Mouse (Mus musculus) lung, adult 2 months (tissue): ENCODE measurements at regions not wholly inside any gene's neighbourhood (a gene's known extent, or its start where the extent isn't known, plus 50 kb on each side); places are given as distances from the start of the nearest gene placed in this dataset.

Experiments
- DNase-seq: peaks from one replicate; pipeline ENCODE4 v3.0.0; 2022
- H3K4me1 ChIP-seq: fragments of 200-500 bp; 2 replicates; pipeline ENCODE4 v1.6.1; 2011; ENCODE audit warnings: low read length; ENCODE audit not compliant: control insufficient read depth, insufficient read depth
- H3K4me3 ChIP-seq: fragments of 200-500 bp; replicated peaks from 2 replicates; pipeline ENCODE3; 2011; ENCODE audit warnings: low read depth, mild to moderate bottlenecking, control low read depth, low read length; ENCODE audit errors: extremely low read depth
- CTCF ChIP-seq: fragments of 200-500 bp; IDR thresholded peaks from 2 replicates; pipeline ENCODE4 v1.5.1; 2011; ENCODE audit warnings: mild to moderate bottlenecking, low read length, control low read depth; ENCODE audit not compliant: insufficient read depth
- POLR2A ChIP-seq: fragments of 200-500 bp; IDR thresholded peaks from 2 replicates; pipeline ENCODE4 v1.6.1; 2011; ENCODE audit warnings: low read depth, mild to moderate bottlenecking, control low read depth, low read length, borderline replicate concordance; ENCODE audit errors: extremely low read depth
- WGBS: fragments of 180-500 bp; shearing (Covaris S2); methylation state at CpG from one replicate; pipeline ENCODE4 v1.1.7; 2018; 5-methylcytosine and 5-hydroxymethylcytosine counted together

GRCm38 (mm10) chr5:76064686-76065085, 75.4 kb upstream of the Srd5a3 start:
- Histone ChIP-seq H3K4me1 (no peaks in the 10 kb centered on the region; the same call in 1 of the 2 replicates), H3K4me3 (no peak overlapping the region)
- DNase-seq = no peak
- TF ChIP-seq CTCF = no peak
- no peak for TF ChIP-seq POLR2A
- WGBS = 65% methylated on average over 5 of the region's 5 CpGs

- TF ChIP-seq POLR2A = no peak
- no peak for TF ChIP-seq CTCF
- Histone ChIP-seq H3K4me3 (no peak overlapping the region), H3K4me1 (no peaks in the 10 kb centered on the region; the same call in 1 of the 2 replicates)
- 55% methylated on average over 6 of the region's 6 CpGs for WGBS
- no peak for DNase-seq
These were observed 76.6 kb upstream of the Srd5a3 start for GRCm38 (mm10) chr5:76063473-76063872.

- Histone ChIP-seq H3K4me1 (no peaks in the 10 kb centered on the region), H3K4me3 (no peak overlapping the region)
- TF ChIP-seq CTCF = no peak
- no peak for TF ChIP-seq POLR2A
- DNase-seq = no peak
- WGBS = 71% methylated on average over 7 of the region's 7 CpGs
These were observed 79.8 kb upstream of the Kdr start for GRCm38 (mm10) chr5:76058011-76058410.

GRCm38 (mm10) chr5:76055849-76056248, 77.6 kb upstream of the Kdr start:
- DNase-seq = no peak
- WGBS = 75% methylated on average over 2 of the region's 2 CpGs
- H3K4me3 ChIP-seq = no peak overlapping the region
- no peak for TF ChIP-seq POLR2A
- TF ChIP-seq CTCF = no peak
- no peaks in the 10 kb centered on the region for H3K4me1 ChIP-seq

- TF ChIP-seq POLR2A (no peak), CTCF (no peak)
- WGBS = 92% methylated on average over 1 of the region's 1 CpGs
- no peak overlapping the region for H3K4me3 ChIP-seq
- no peak for DNase-seq
- no peaks in the 10 kb centered on the region for H3K4me1 ChIP-seq
These were observed 74.5 kb upstream of the Kdr start for GRCm38 (mm10) chr5:76052782-76053181.

- no peak for TF ChIP-seq CTCF
- no peak for TF ChIP-seq POLR2A
- DNase-seq = no peak
- H3K4me1 ChIP-seq = no peaks in the 10 kb centered on the region
- no peak overlapping the region for H3K4me3 ChIP-seq
- WGBS = 77% methylated on average over 2 of the region's 2 CpGs
These were observed 73.4 kb upstream of the Kdr start for GRCm38 (mm10) chr5:76051658-76052057.

GRCm38 (mm10) chr5:76048103-76048874, 70.0 kb upstream of the Kdr start:
- DNase-seq = no peak
- no peak for TF ChIP-seq CTCF
- no peak for TF ChIP-seq POLR2A
- H3K4me1 ChIP-seq = no peaks in the 10 kb centered on the region
- H3K4me3 ChIP-seq = no peak overlapping the region
- 64% methylated on average over 9 of the region's 9 CpGs for WGBS

GRCm38 (mm10) chr5:76043521-76044510, 65.6 kb upstream of the Kdr start:
- WGBS = 72% methylated on average over 14 of the region's 14 CpGs
- Histone ChIP-seq H3K4me1 (0 out of 2 replicates have a peak, but pooled peaks cover 3% of the 10 kb centered on the region), H3K4me3 (no peak overlapping the region)
- DNase-seq = no peak
- TF ChIP-seq POLR2A (no peak), CTCF (no peak)

- WGBS = 40% methylated on average over 10 of the region's 10 CpGs
- TF ChIP-seq CTCF (no peak), POLR2A (no peak)
- H3K4me3 ChIP-seq = no peak overlapping the region
- DNase-seq = peak; percentile 25
- H3K4me1 ChIP-seq = 0 out of 2 replicates have a peak, but pooled peaks cover 3% of the 10 kb centered on the region
These were observed 62.4 kb upstream of the Kdr start for GRCm38 (mm10) chr5:76040454-76041203.

- WGBS = 27% methylated on average over 4 of the region's 4 CpGs
- TF ChIP-seq POLR2A = no peak
- no peak for TF ChIP-seq CTCF
- DNase-seq = no peak
- H3K4me1 ChIP-seq = peaks cover under 1% of the 10 kb centered on the region
- H3K4me3 ChIP-seq = no peak overlapping the region
These were observed 50.5 kb upstream of the Kdr start for GRCm38 (mm10) chr5:76028729-76029128.
